Mouse (Mus musculus) heart, adult 2 months (tissue): ENCODE data around the gene Cd244a. TPM values are rescaled to one million over a fixed set of nuclear protein-coding genes. Genes with fewer than 3 reads are reported as not detected.

ENCODE experiments used
- DNase-seq, 2 experiments: peaks; one replicate each; pipeline ENCODE4 v3.0.0; 2021
- H3K27ac ChIP-seq: fragments of 200-600 bp; 2 replicates; pipeline ENCODE4 v1.8.1; 2022
- H3K27me3 ChIP-seq: fragments of 200-500 bp; 2 replicates; pipeline ENCODE4 v1.6.1; 2012; ENCODE audit warnings: mild to moderate bottlenecking, low read length, inconsistent platforms, mixed read lengths; ENCODE audit not compliant: control insufficient read depth, insufficient read depth
- H3K36me3 ChIP-seq: fragments of 200-500 bp; 2 replicates; pipeline ENCODE4 v1.6.1; 2012; ENCODE audit warnings: low read length, inconsistent platforms; ENCODE audit not compliant: control insufficient read depth, insufficient read depth
- H3K4me1 ChIP-seq: fragments of 200-500 bp; 2 replicates; pipeline ENCODE4 v1.6.1; 2011; ENCODE audit warnings: low read length; ENCODE audit not compliant: control insufficient read depth, insufficient read depth
- H3K4me3 ChIP-seq: fragments of 200-600 bp; 2 replicates; pipeline ENCODE4 v1.8.1; 2022
- H3K79me2 ChIP-seq: fragments of 200-500 bp; replicated peaks from 2 replicates; pipeline ENCODE4 v1.6.1; 2012; ENCODE audit warnings: mild to moderate bottlenecking, inconsistent platforms, low read length, moderate library complexity, mixed read lengths; ENCODE audit not compliant: control insufficient read depth, insufficient read depth
- H3K9ac ChIP-seq: fragments of 200-500 bp; 2 replicates; pipeline ENCODE4 v1.6.1; 2012; ENCODE audit warnings: low read depth, mild to moderate bottlenecking, control low read depth, inconsistent platforms, low read length, mixed read lengths
- CTCF ChIP-seq: fragments of 200-600 bp; IDR thresholded peaks from 2 replicates; pipeline ENCODE4 v1.8.1; 2022; ENCODE audit warnings: antibody characterized with exemption, mild to moderate bottlenecking, moderate library complexity
- EP300 ChIP-seq: fragments of 200-500 bp; IDR thresholded peaks from 2 replicates; pipeline ENCODE4 v1.6.1; 2011; ENCODE audit warnings: low read depth, low read length, control low read depth; ENCODE audit not compliant: insufficient read depth
- POLR2A ChIP-seq: fragments of 200-500 bp; IDR thresholded peaks from 2 replicates; pipeline ENCODE4 v1.6.1; 2011; ENCODE audit warnings: mild to moderate bottlenecking, low read depth, low read length, control low read depth; ENCODE audit not compliant: insufficient read depth
- WGBS: fragments of 180-500 bp; shearing (Covaris S2); methylation state at CpG from one replicate; pipeline ENCODE4 v1.1.7; 2018; 5-methylcytosine and 5-hydroxymethylcytosine counted together
- intact Hi-C: fragments of 180-260 bp; cut with DNase I; formaldehyde crosslinking; loops from one replicate; pipeline ENCODE4 v1.15.1; 2025
- polyA plus RNA-seq: library from polyadenylated mRNA; depleted of rRNA; stranded (reverse); fragments of >200 nt; gene quantifications from 2 replicates; pipeline ENCODE4 v1.2.3, GENCODE M21; 2012
- total RNA-seq, 2 experiments: library from RNA; stranded (reverse); gene quantifications; 2 replicates each; pipeline ENCODE4 v1.2.3; 2021

Gene Cd244a
- total and polyA plus RNA-seq, 3 experiments, result 0.21 to 0.88 (median 0.36) TPM

GRCm38 (mm10) chr1:171616881-171617515 lies 58.0 kb downstream of the Cd244a start:
- Histone ChIP-seq H3K4me1 (no peaks in the 10 kb centered on the region), H3K27me3 (no peaks in the 10 kb centered on the region), H3K36me3 (no peaks in the 10 kb centered on the region), H3K4me3 (no peak overlapping the region), H3K79me2 (no peaks in the 10 kb centered on the region), H3K9ac (no peak overlapping the region), H3K27ac (no peak overlapping the region)
- intact Hi-C loops, result no loop called here
- peak in 1 of 2 experiments; percentile 31 for DNase-seq
- WGBS, result 71% methylated on average over 11 of the region's 11 CpGs
- TF ChIP-seq CTCF (no peak), EP300 (no peak), POLR2A (no peak)

GRCm38 (mm10) chr1:171619001-171619400 lies 60.0 kb downstream of the Cd244a start:
- no peaks in the 10 kb centered on the region for H3K4me1 ChIP-seq
- H3K9ac ChIP-seq, result no peak overlapping the region
- 69% methylated on average over 8 of the region's 8 CpGs for WGBS
- no peaks in the 10 kb centered on the region for H3K36me3 ChIP-seq
- DNase-seq, result peak in 1 of 2 experiments; percentile 69
- TF ChIP-seq CTCF, result no peak
- no peak for TF ChIP-seq EP300
- no peak for TF ChIP-seq POLR2A
- no peak overlapping the region for H3K27ac ChIP-seq
- H3K27me3 ChIP-seq, result no peaks in the 10 kb centered on the region
- H3K79me2 ChIP-seq, result no peaks in the 10 kb centered on the region
- no peak overlapping the region for H3K4me3 ChIP-seq
- intact Hi-C loops, result no loop called here

- Histone ChIP-seq H3K4me3 (no peak overlapping the region), H3K9ac (no peak overlapping the region), H3K79me2 (no peaks in the 10 kb centered on the region), H3K27me3 (no peaks in the 10 kb centered on the region), H3K27ac (no peak overlapping the region), H3K36me3 (no peaks in the 10 kb centered on the region), H3K4me1 (no peaks in the 10 kb centered on the region)
- DNase-seq, result no peak
- intact Hi-C loops, result no loop called here
- WGBS, result 68% methylated on average over 3 of the region's 3 CpGs
- TF ChIP-seq EP300 (no peak), CTCF (no peak), POLR2A (no peak)
Observed at GRCm38 (mm10) chr1:171619645-171620044, 60.7 kb downstream of the Cd244a start.

- Histone ChIP-seq H3K4me3 (no peak overlapping the region), H3K79me2 (no peaks in the 10 kb centered on the region), H3K4me1 (no peaks in the 10 kb centered on the region), H3K27me3 (no peaks in the 10 kb centered on the region), H3K27ac (no peak overlapping the region), H3K36me3 (no peaks in the 10 kb centered on the region), H3K9ac (no peak overlapping the region)
- 89% methylated on average over 6 of the region's 6 CpGs for WGBS
- TF ChIP-seq EP300, result no peak
- TF ChIP-seq POLR2A, result no peak
- no peak for TF ChIP-seq CTCF
- no peak for DNase-seq
- intact Hi-C loops, result no loop called here
Observed at GRCm38 (mm10) chr1:171620091-171620490, 61.1 kb downstream of the Cd244a start.

GRCm38 (mm10) chr1:171627801-171628200 lies 68.8 kb downstream of the Cd244a start:
- H3K4me3 ChIP-seq, result no peak overlapping the region
- no peak overlapping the region for H3K27ac ChIP-seq
- intact Hi-C loops, result no loop called here
- 77% methylated on average over 3 of the region's 3 CpGs for WGBS
- H3K27me3 ChIP-seq, result no peaks in the 10 kb centered on the region
- no peaks in the 10 kb centered on the region for H3K36me3 ChIP-seq
- peaks cover 1% of the 10 kb centered on the region; the same call in 1 of the 2 replicates for H3K4me1 ChIP-seq
- TF ChIP-seq CTCF (no peak), POLR2A (no peak), EP300 (no peak)
- H3K9ac ChIP-seq, result no peak overlapping the region
- H3K79me2 ChIP-seq, result no peaks in the 10 kb centered on the region
- no peak for DNase-seq

- Histone ChIP-seq H3K27ac (no peak overlapping the region), H3K9ac (no peak overlapping the region), H3K36me3 (no peaks in the 10 kb centered on the region), H3K4me3 (no peak overlapping the region), H3K4me1 (peaks cover 1% of the 10 kb centered on the region; the same call in 1 of the 2 replicates), H3K27me3 (no peaks in the 10 kb centered on the region), H3K79me2 (no peaks in the 10 kb centered on the region)
- intact Hi-C loops, result no loop called here
- TF ChIP-seq CTCF (no peak), EP300 (no peak), POLR2A (no peak)
- DNase-seq, result no peak
- WGBS, result 70% methylated on average over 6 of the region's 6 CpGs
Observed at GRCm38 (mm10) chr1:171629168-171629567, 70.2 kb downstream of the Cd244a start.
